Mouse (Mus musculus) CD4-positive helper T cell, adult 2 months (primary cell): ENCODE results near the gene Cyp2j13.
"Not testable (repeated sequence)": the region's sequence is repeated elsewhere in the genome, so short reads cannot be mapped to it uniquely, and the experiment has no call there.

Experiments used
- DNase-seq: peaks from one replicate; pipeline ENCODE4 v3.0.0-alpha.2; 2012; ENCODE audit warnings: low read depth, missing footprints, low spot score

Gene Cyp2j13

DNA sequence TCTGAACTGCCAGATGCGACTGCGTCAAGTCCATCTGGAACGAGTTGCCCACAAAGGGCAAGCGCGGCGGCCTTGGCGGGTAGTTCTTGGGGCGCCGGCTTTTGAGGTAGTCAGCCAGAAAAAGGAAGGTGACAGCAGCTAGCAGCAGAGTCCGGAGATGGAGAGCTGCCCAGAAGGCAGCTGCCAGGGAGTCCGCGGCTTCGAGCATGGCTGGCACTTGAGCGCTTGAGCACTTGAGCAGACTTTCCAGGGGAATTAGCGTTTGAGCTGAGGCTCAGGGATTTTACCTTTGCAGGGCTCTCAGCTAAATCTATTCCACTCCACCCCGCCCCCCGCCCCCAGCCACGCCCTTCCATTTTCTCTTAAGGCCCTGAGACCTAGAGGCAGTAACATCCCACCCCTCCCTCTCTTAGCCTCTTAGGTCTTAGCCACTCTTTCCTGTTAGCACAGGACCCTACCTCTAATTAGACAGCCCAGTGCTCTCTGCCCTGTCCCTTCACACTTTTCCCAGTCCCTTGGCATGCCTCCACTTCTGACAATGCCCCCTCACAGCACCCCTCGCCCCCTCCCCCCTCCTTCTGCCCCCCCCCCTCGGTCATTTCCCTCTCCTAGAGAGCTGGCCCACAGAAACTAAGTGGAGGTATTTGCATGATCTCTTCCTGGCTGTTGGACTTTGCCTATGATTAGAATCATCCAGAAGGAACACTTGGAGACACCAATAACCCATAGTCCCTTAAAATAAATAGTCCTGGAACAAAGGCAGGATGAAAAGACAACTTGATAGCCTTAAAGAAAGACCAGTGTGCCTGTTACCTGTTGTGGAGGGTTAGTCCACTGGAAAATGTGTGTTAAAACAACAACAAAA lies at the start of gene Cyp2j13:
Gene Cyp2j13, minus strand, starts transcription at position 286 of the 865 bp plus-strand sequence.
- no peak for DNase-seq

DNA sequence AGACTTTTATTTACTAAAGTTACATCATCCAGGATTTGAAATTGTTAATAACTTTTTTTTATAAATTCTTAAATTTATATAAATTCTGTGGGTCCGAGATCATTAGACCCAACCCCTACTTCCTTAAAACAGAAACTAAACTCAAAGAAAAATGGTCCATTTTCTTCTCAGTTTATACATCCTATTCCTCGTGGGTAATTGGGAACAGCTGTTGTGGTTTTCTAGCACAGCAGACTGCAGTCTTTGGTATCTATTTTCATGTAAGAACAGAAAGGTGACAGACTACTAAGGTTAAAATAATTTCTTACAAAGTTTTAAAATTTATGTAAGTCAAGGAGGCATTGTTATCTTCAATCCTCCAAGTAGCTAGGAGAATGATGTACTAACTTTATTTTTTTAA lies 19.5 kb upstream of the Cyp2j13 start:
- DNase-seq, result no peak

- DNase-seq, result no peak
These were observed 14.5 kb upstream of the Cyp2j13 start for GRCm38 (mm10) chr4:96091869-96092268.

- DNase-seq, result not testable (repeated sequence)
These were observed 12.2 kb upstream of the Cyp2j13 start for GRCm38 (mm10) chr4:96089356-96090048.

- no peak for DNase-seq
These were observed 962 bp upstream of the Cyp2j13 start for GRCm38 (mm10) chr4:96078308-96078707.

- no peak for DNase-seq
These were observed 15.3 kb downstream of the Cyp2j13 start for GRCm38 (mm10) chr4:96062045-96062444.

DNA sequence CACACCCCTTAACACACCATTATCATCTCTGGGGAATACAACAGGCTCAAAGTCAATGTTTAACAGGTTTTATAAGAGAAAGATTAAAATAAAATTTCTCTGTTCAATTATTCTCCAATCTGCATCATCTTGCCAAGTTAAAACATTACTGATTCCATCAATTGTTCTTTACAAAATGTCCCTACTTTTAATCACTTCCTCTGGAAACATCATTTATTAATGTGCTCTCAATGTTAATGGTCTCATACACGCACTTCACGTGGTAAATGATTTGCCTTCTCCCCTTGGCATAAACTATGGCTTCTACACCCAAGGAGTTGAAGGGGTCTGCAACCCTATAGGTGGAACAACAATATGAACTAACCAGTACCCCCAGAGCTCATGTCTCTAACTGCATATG lies 17.2 kb downstream of the Cyp2j13 start:
- DNase-seq, result no peak

DNA sequence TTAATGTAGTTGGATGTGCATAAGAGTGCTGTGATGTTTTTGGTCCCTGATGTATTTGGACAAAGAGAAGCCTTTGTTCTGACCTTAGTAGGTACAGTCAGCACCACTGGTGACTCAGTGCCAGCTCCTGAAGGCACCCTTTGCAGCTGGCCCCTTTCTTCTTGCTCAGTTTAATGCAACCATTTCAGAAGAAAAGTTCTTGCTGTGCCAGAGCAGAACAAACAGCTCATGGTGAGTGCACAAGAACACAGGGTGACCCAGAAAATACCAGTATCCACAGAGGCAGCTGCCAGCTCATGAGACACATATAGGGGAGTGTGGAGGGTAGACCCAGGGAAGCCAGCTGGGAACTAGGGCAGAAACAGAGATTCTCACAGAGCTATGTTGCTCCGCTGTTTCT lies 48.9 kb downstream of the Cyp2j13 start:
- no peak for DNase-seq

DNA sequence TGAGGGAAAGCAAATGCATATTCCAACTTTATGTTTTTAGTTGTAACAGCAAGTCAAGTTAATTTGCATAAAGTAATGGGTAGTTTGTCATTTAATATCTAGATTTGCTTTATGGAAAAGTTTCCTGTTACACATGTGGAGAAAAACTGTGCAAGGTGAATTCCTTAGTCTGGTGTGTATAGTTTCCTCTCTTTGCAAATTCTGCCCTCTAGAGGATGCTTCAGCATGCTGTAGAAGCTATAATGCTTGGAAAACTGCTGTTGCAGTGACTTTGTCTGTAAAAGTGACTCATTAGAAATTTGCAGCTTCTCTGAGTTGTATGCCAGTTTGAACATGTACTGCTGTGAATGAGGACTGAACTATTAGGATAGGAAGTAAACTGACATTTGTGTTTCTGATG lies 54.5 kb downstream of the Cyp2j13 start:
- no peak for DNase-seq

- no peak for DNase-seq
These were observed 60.5 kb downstream of the Cyp2j13 start for GRCm38 (mm10) chr4:96016875-96017274.

DNA sequence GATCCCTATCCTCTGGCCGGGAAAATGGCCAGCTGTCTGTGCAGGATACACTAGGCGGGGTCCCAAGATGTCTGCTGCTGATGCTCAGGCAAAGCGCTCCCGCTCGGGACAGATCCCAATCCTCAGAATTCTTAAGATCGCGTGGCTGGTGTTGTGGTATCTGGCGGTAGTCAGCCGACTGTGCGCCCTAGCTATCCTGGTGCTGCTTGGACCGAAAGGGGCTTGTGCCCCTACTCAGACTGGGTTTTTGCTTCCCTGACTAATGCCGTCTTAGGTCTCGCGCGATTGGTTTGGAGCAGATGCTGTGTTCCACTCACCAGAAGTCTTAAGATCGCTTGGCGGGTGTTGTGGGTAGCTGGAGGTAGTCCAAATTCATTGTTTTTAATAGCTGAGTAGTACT lies 95.1 kb downstream of the Cyp2j13 start:
- not testable (repeated sequence) for DNase-seq
